Mouse (Mus musculus) heart, embryonic 11.5 days (tissue): ENCODE measurements around the gene Mcrip1. TPM values are rescaled to one million over a fixed set of nuclear protein-coding genes. Genes with fewer than 3 reads are reported as not detected.
A peak's percentile ranks its signal among the peaks of the same experiment; 100 is the strongest.

Source experiments
- ATAC-seq: fragments of 200-750 bp; cut with Nextera tagmentation; replicated peaks from 2 replicates; pipeline ENCODE4 v1.8.0; 2017; ENCODE audit warnings: moderate library complexity; ENCODE audit not compliant: insufficient number of reproducible peaks, low FRiP score, low TSS enrichment
- H3K27ac ChIP-seq: fragments of 300-500 bp; sonication (generic); 2 replicates; pipeline ENCODE4 v1.5.1; 2014; ENCODE audit warnings: mild to moderate bottlenecking, low read depth, low read length
- H3K27me3 ChIP-seq: fragments of 300-500 bp; sonication (generic); 2 replicates; pipeline ENCODE4 v1.6.1; 2014; ENCODE audit warnings: mild to moderate bottlenecking, low read length, mixed read lengths; ENCODE audit not compliant: control insufficient read depth, insufficient read depth
- H3K36me3 ChIP-seq: fragments of 300-500 bp; sonication (generic); 2 replicates; pipeline ENCODE4 v1.6.1; 2014; ENCODE audit warnings: mild to moderate bottlenecking, low read length, moderate library complexity, mixed read lengths; ENCODE audit not compliant: control insufficient read depth, insufficient read depth
- H3K4me1 ChIP-seq: fragments of 300-500 bp; sonication (generic); 2 replicates; pipeline ENCODE4 v1.6.1; 2014; ENCODE audit warnings: low read length; ENCODE audit not compliant: control insufficient read depth, insufficient read depth
- H3K4me2 ChIP-seq: fragments of 300-500 bp; sonication (generic); 2 replicates; pipeline ENCODE4 v1.6.1; 2014; ENCODE audit warnings: mild to moderate bottlenecking, moderate library complexity
- H3K4me3 ChIP-seq: fragments of 300-500 bp; sonication (generic); 2 replicates; pipeline ENCODE4 v1.5.1; 2014; ENCODE audit warnings: low read depth, low read length
- H3K9ac ChIP-seq: fragments of 300-500 bp; sonication (generic); 2 replicates; pipeline ENCODE4 v1.6.1; 2014; ENCODE audit warnings: mild to moderate bottlenecking, low read depth, low read length, moderate library complexity
- H3K9me3 ChIP-seq: fragments of 300-500 bp; sonication (generic); replicated peaks from 2 replicates; pipeline ENCODE4 v1.6.1; 2016; ENCODE audit warnings: low read length; ENCODE audit not compliant: control insufficient read depth
- WGBS: fragments of 180-500 bp; shearing (Covaris S2); extraction: QIAGEN DNeasy Blood & Tissue Kit; methylation state at CpG from one replicate; pipeline ENCODE4 v1.1.7; 2014; ENCODE audit not compliant: insufficient replicate concordance; 5-methylcytosine and 5-hydroxymethylcytosine counted together
- polyA plus RNA-seq: library from polyadenylated mRNA; unstranded; fragments of >200 nt; fragmentation: Nextera tagmentation; extraction: Ambion mirVana; gene quantifications from 2 replicates; pipeline ENCODE4 v1.2.1, GENCODE M21; 2014

Mcrip1 gene
- polyA plus RNA-seq, 1 experiment from 2014 or later, result 168 TPM

DNA sequence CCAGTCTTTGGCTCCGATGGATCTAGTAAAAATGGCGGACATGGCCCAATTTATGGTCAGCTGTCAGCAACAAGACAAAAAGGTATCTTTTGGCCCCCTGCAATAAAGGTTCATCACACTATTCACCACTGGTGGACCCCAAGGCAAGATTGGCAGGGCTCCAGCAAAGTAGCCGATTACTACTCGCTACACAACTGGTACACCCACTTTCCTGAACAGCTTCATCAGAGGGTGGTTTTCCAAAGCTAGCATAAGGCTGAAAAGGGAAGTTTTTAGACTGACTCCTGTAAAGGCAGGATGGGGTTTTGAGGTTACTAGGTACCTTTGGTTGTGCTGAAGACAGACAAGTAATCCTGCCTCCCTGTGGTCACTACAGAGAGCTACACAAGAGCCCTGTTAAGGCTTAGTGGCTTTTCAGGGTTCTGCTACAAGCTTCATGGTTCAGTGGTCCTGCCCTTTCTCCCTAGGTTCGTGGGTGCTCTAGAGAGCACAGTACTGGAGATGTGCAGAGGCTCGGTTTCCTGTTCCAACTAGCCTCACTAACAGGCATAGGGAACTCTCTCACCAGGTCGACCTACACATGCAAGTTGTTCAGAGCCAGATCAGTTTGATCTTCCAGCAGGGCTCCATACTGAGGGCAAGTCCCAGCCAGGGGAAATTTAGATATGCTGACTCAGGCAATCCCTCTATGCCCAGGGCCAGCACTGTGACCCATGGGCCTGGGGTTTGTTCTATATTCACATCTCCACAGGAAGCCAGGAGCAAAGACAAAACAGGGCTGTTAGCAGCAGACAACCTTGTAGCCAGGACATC lies 27.9 kb upstream of the Mcrip1 start:
- Histone ChIP-seq H3K27ac (no peak overlapping the region), H3K4me1 (peaks cover 33% of the 10 kb centered on the region), H3K9me3 (no peaks in the 10 kb centered on the region), H3K9ac (no peak overlapping the region), H3K36me3 (peaks cover 23% of the 10 kb centered on the region), H3K27me3 (no peaks in the 10 kb centered on the region), H3K4me3 (no peak overlapping the region), H3K4me2 (no peak overlapping the region)
- WGBS, result 84% methylated on average over 7 of the region's 7 CpGs
- no peak for ATAC-seq

- Histone ChIP-seq H3K27me3 (no peaks in the 10 kb centered on the region), H3K4me2 (no peak overlapping the region), H3K27ac (no peak overlapping the region), H3K9me3 (no peaks in the 10 kb centered on the region), H3K4me1 (peaks cover 33% of the 10 kb centered on the region), H3K4me3 (no peak overlapping the region), H3K9ac (no peak overlapping the region), H3K36me3 (peaks cover 23% of the 10 kb centered on the region)
- ATAC-seq, result no peak
- 81% methylated on average over 3 of the region's 3 CpGs for WGBS
Observed at GRCm38 (mm10) chr11:120576365-120576981, 26.9 kb upstream of the Mcrip1 start.

DNA sequence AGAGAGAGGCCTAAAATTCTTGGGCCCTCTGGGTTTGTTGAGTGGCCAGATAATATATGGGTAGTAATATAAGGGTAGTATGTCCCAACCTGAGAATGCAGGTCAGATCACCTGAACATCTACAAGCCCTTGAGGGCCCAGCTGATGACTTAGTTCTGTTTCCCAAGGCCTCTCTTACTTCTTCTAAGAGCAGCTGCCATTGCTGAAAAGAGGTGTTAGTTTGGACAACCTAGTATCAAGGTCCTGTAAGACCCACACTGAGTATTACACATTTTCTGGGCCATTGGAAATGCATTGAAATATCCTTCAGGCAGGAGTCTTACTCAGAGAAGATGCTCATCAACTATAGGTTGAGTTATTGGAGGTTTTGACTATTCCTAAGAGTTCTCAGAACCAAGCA lies 26.4 kb upstream of the Mcrip1 start:
- H3K9ac ChIP-seq, result no peak overlapping the region
- H3K4me3 ChIP-seq, result no peak overlapping the region
- no peaks in the 10 kb centered on the region for H3K27me3 ChIP-seq
- no peaks in the 10 kb centered on the region for H3K9me3 ChIP-seq
- no peak overlapping the region for H3K27ac ChIP-seq
- peaks cover 35% of the 10 kb centered on the region for H3K4me1 ChIP-seq
- no peak for ATAC-seq
- H3K36me3 ChIP-seq, result peaks cover 25% of the 10 kb centered on the region
- no peak overlapping the region for H3K4me2 ChIP-seq

DNA sequence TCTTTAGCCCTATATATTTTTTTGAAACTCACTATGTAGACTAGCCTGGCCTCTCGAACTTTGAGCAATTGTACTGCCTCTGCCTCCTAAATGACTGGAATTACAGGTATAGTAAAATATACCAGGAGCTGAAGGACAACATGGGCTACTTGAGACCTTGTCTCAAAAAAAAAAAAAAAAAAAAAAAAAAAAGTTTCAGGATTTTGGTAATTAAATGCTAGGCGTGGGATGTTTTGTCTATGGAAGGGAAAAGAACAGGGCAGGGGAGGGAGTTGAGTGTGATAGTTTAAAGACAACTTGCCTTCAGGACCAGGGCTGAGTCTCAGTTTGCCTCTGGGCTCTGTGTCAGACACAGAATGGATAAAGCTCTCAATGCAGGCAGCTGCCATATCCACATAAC lies 25.5 kb upstream of the Mcrip1 start:
- H3K4me3 ChIP-seq, result no peak overlapping the region
- H3K27ac ChIP-seq, result no peak overlapping the region
- H3K9ac ChIP-seq, result no peak overlapping the region
- 90% methylated on average over 2 of the region's 2 CpGs for WGBS
- no peak for ATAC-seq
- no peaks in the 10 kb centered on the region for H3K27me3 ChIP-seq
- H3K4me2 ChIP-seq, result no peak overlapping the region; the same call in 1 of the 2 replicates
- H3K36me3 ChIP-seq, result peaks cover 33% of the 10 kb centered on the region
- no peaks in the 10 kb centered on the region for H3K9me3 ChIP-seq
- peaks cover 31% of the 10 kb centered on the region for H3K4me1 ChIP-seq

- H3K4me3 ChIP-seq, result peak overlapping the region; percentile 98
- no peak overlapping the region for H3K27ac ChIP-seq
- 40% methylated on average over 5 of the region's 5 CpGs for WGBS
- peaks cover 22% of the 10 kb centered on the region for H3K4me1 ChIP-seq
- ATAC-seq, result no peak
- peaks cover 35% of the 10 kb centered on the region for H3K36me3 ChIP-seq
- H3K4me2 ChIP-seq, result peak overlapping the region; percentile 69
- no peaks in the 10 kb centered on the region for H3K9me3 ChIP-seq
- no peaks in the 10 kb centered on the region for H3K27me3 ChIP-seq
- H3K9ac ChIP-seq, result peak overlapping the region; percentile 92; the same call in 1 of the 2 replicates
Observed at GRCm38 (mm10) chr11:120574278-120574600, 24.7 kb upstream of the Mcrip1 start.

DNA sequence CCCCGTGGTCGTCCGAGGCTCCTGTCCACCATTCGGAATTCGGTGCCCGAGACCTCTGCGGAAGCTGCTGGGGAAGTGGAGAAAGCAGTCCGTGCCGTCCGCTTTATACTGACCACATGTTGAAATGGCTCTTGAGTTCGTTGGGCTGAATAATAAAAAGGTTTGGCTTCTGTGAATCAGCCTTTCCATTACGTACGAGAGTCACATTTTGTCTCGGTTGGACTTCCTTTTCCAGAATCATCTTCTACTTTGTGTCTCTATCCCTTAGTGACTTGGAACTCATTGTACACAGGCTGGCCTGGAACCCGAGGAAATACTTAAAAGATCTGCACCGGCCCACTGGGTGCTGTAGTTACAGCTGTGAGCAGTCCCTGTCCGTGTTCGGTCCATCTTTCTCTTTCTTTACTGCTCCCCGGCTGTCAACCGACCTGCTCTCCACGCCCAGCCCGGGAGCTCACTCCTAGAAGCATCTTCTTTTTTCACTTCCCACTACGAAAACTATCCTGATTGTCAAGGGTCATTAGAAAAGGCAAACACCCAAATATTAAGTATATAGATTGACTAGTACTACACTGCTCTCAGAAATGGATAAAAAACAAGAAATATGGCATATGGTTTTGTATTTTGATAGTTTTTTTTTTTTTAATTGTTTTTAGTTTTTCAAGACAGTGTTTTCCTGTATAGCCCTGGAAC lies 24.2 kb upstream of the Mcrip1 start:
- Histone ChIP-seq H3K4me3 (peak overlapping the region; percentile 98), H3K9me3 (no peaks in the 10 kb centered on the region), H3K9ac (peak overlapping the region; percentile 92), H3K27me3 (no peaks in the 10 kb centered on the region), H3K27ac (peak overlapping the region; percentile 96), H3K4me1 (peaks cover 17% of the 10 kb centered on the region), H3K4me2 (peak overlapping the region; percentile 69), H3K36me3 (peaks cover 31% of the 10 kb centered on the region)
- no peak for ATAC-seq
- 1% methylated on average over 23 of the region's 23 CpGs for WGBS

GRCm38 (mm10) chr11:120572752-120573584 lies 23.4 kb upstream of the Mcrip1 start, which contains the start of gene P4hb:
P4hb (minus strand) TSS chr11:120573253.
- Histone ChIP-seq H3K27me3 (no peaks in the 10 kb centered on the region), H3K4me1 (peaks cover 16% of the 10 kb centered on the region), H3K9me3 (no peaks in the 10 kb centered on the region), H3K36me3 (peaks cover 29% of the 10 kb centered on the region), H3K9ac (peak within 1 kb of the TSS; percentile 92), H3K27ac (peak within 1 kb of the TSS; percentile 96), H3K4me2 (peak within 1 kb of the TSS; percentile 86), H3K4me3 (peak within 1 kb of the TSS; percentile 98)
- under 1% methylated on average over 93 of the region's 94 CpGs for WGBS
- ATAC-seq, result peak; percentile 96

DNA sequence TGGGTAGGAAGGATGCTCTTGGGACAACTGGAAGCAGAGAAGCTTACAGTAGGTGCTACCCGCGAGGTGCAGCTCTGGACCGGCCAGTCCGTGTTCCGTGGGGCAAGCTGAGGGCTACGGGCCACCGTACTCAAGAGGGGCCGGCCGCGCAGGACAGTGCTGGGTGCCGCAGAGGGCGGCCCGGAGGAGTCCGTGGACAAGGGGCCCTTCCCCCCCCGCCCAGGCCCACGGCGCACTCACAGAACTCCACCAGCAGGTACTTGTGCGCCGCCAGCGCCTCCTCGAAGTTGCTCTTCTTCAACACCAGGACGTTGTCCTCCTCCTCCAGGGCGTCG lies 22.9 kb upstream of the Mcrip1 start:
- Histone ChIP-seq H3K4me3 (peak overlapping the region; percentile 98), H3K4me1 (peaks cover 16% of the 10 kb centered on the region), H3K9me3 (no peaks in the 10 kb centered on the region), H3K36me3 (peaks cover 28% of the 10 kb centered on the region), H3K27ac (peak overlapping the region; percentile 96), H3K9ac (peak overlapping the region; percentile 92), H3K4me2 (peak overlapping the region; percentile 86), H3K27me3 (no peaks in the 10 kb centered on the region)
- WGBS, result 0% methylated on average over 20 of the region's 24 CpGs
- peak; percentile 31 for ATAC-seq
